Mouse (Mus musculus) liver, adult 2 months (tissue): ENCODE results near the gene Tmem135.

Experiments used
- CTCF ChIP-seq: fragments of 200-500 bp; IDR thresholded peaks from 2 replicates; pipeline ENCODE4 v1.5.1; 2011; ENCODE audit warnings: low read depth, low read length, control low read depth
- POLR2A ChIP-seq: fragments of 200-500 bp; IDR thresholded peaks from 2 replicates; pipeline ENCODE4 v1.6.1; 2011; ENCODE audit warnings: low read length, control low read depth; ENCODE audit not compliant: insufficient read depth; ENCODE audit errors: extremely low read depth

DNA sequence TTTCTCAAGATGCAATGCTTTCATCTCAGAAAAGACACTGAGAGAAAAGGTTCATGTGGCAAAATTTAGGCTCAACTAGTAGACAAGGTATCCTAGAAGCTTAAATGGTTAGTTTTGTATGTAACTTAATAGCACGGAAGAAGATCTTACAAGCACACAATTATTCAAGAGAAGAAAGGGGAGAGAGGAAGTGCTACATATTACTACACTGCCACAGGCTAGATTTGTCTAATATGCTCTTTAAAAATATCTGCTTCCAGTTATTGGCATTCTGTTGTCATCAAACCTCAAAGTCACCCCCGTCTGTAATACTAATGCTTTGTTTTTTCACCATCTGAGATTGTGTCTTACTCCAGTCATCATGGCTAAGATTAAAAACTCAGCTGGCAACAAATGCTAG is 167.4 kb downstream of the Tmem135 start:
- TF ChIP-seq CTCF (no peak), POLR2A (no peak)
